Mouse (Mus musculus): Measurements from ENCODE around the gene Hmga1. TPM values are rescaled to one million over a fixed set of nuclear protein-coding genes. Genes with fewer than 3 reads are reported as not detected.

Hmga1 gene
- polyA plus RNA-seq, 1 experiment from 2014 or later = 132 TPM

- DNase-seq (ENCODE audit: low spot score) (no peak), ATAC-seq (no peak)
- H3K27ac ChIP-seq (ENCODE audit: low read depth, low read length) = no peak overlapping the region
- WGBS = 78% methylated on average over 3 of the region's 3 CpGs
- H3K27me3 ChIP-seq (replicated peaks; ENCODE audit: control insufficient read depth, insufficient read depth, low read length) = no peaks in the 10 kb centered on the region
- H3K9ac ChIP-seq (ENCODE audit: low read length) = no peak overlapping the region
- no peak overlapping the region for H3K4me3 ChIP-seq (ENCODE audit: low read depth, low read length)
- H3K36me3 ChIP-seq (ENCODE audit: control insufficient read depth, insufficient read depth, low read length) = no peaks in the 10 kb centered on the region
- no peaks in the 10 kb centered on the region for H3K4me1 ChIP-seq (ENCODE audit: control insufficient read depth, insufficient read depth, low read length)
- no peaks in the 10 kb centered on the region for H3K9me3 ChIP-seq (replicated peaks; ENCODE audit: control insufficient read depth, low read length)
- H3K4me2 ChIP-seq (ENCODE audit: low read length) = no peak overlapping the region
Observed at GRCm38 (mm10) chr17:27541984-27542383, 14.3 kb upstream of the Hmga1 start.

- Histone ChIP-seq H3K27me3 (replicated peaks; ENCODE audit: control insufficient read depth, insufficient read depth, low read length) (no peaks in the 10 kb centered on the region), H3K4me1 (ENCODE audit: control insufficient read depth, insufficient read depth, low read length) (peaks cover 7% of the 10 kb centered on the region), H3K27ac (ENCODE audit: low read depth, low read length) (no peak overlapping the region), H3K9ac (ENCODE audit: low read length) (no peak overlapping the region), H3K4me3 (ENCODE audit: low read depth, low read length) (no peak overlapping the region), H3K36me3 (ENCODE audit: control insufficient read depth, insufficient read depth, low read length) (no peaks in the 10 kb centered on the region), H3K4me2 (ENCODE audit: low read length) (no peak overlapping the region), H3K9me3 (replicated peaks; ENCODE audit: control insufficient read depth, low read length) (no peaks in the 10 kb centered on the region)
- ATAC-seq (no peak), DNase-seq (ENCODE audit: low spot score) (no peak)
- WGBS = 79% methylated on average over 11 of the region's 11 CpGs
Observed at GRCm38 (mm10) chr17:27544551-27544950, 11.7 kb upstream of the Hmga1 start.

GRCm38 (mm10) chr17:27545991-27546390 is 10.3 kb upstream of the Hmga1 start:
- Histone ChIP-seq H3K27ac (ENCODE audit: low read depth, low read length) (no peak overlapping the region), H3K4me2 (ENCODE audit: low read length) (no peak overlapping the region), H3K9ac (ENCODE audit: low read length) (no peak overlapping the region), H3K4me1 (ENCODE audit: control insufficient read depth, insufficient read depth, low read length) (peaks cover 7% of the 10 kb centered on the region), H3K4me3 (ENCODE audit: low read depth, low read length) (no peak overlapping the region), H3K27me3 (replicated peaks; ENCODE audit: control insufficient read depth, insufficient read depth, low read length) (no peaks in the 10 kb centered on the region), H3K9me3 (replicated peaks; ENCODE audit: control insufficient read depth, low read length) (no peaks in the 10 kb centered on the region), H3K36me3 (ENCODE audit: control insufficient read depth, insufficient read depth, low read length) (no peaks in the 10 kb centered on the region)
- whole genome bisulfite sequencing = 55% methylated on average over 12 of the region's 12 CpGs
- DNase-seq (ENCODE audit: low spot score) = no peak
- ATAC-seq = no peak

- DNase-seq (ENCODE audit: low spot score) (no peak), ATAC-seq (no peak)
- no peaks in the 10 kb centered on the region for H3K9me3 ChIP-seq (replicated peaks; ENCODE audit: control insufficient read depth, low read length)
- WGBS = 77% methylated on average over 7 of the region's 7 CpGs
- H3K4me3 ChIP-seq (ENCODE audit: low read depth, low read length) = no peak overlapping the region
- H3K27me3 ChIP-seq (replicated peaks; ENCODE audit: control insufficient read depth, insufficient read depth, low read length) = no peaks in the 10 kb centered on the region
- H3K9ac ChIP-seq (ENCODE audit: low read length) = no peak overlapping the region
- H3K4me1 ChIP-seq (ENCODE audit: control insufficient read depth, insufficient read depth, low read length) = peaks cover 7% of the 10 kb centered on the region
- no peak overlapping the region for H3K27ac ChIP-seq (ENCODE audit: low read depth, low read length)
- no peaks in the 10 kb centered on the region for H3K36me3 ChIP-seq (ENCODE audit: control insufficient read depth, insufficient read depth, low read length)
- no peak overlapping the region for H3K4me2 ChIP-seq (ENCODE audit: low read length)
Observed at GRCm38 (mm10) chr17:27546574-27547085, 9.7 kb upstream of the Hmga1 start.

- Histone ChIP-seq H3K4me2 (ENCODE audit: low read length) (no peak overlapping the region), H3K4me1 (ENCODE audit: control insufficient read depth, insufficient read depth, low read length) (peaks cover 7% of the 10 kb centered on the region), H3K27ac (ENCODE audit: low read depth, low read length) (no peak overlapping the region), H3K4me3 (ENCODE audit: low read depth, low read length) (no peak overlapping the region), H3K36me3 (ENCODE audit: control insufficient read depth, insufficient read depth, low read length) (no peaks in the 10 kb centered on the region), H3K9me3 (replicated peaks; ENCODE audit: control insufficient read depth, low read length) (no peaks in the 10 kb centered on the region), H3K9ac (ENCODE audit: low read length) (no peak overlapping the region), H3K27me3 (replicated peaks; ENCODE audit: control insufficient read depth, insufficient read depth, low read length) (no peaks in the 10 kb centered on the region)
- ATAC-seq (no peak), DNase-seq (ENCODE audit: low spot score) (no peak)
- WGBS = 80% methylated on average over 9 of the region's 9 CpGs
Observed at GRCm38 (mm10) chr17:27547253-27547868, 8.9 kb upstream of the Hmga1 start.

GRCm38 (mm10) chr17:27549234-27549633 is 7.1 kb upstream of the Hmga1 start:
- no peak overlapping the region for H3K27ac ChIP-seq (ENCODE audit: low read depth, low read length)
- DNase-seq (ENCODE audit: low spot score) = peak; percentile 20
- H3K9ac ChIP-seq (ENCODE audit: low read length) = 0 out of 2 replicates have a peak overlapping the region, but pooled peaks have one; percentile 13

GRCm38 (mm10) chr17:27551393-27551940 is 4.8 kb upstream of the Hmga1 start:
- no peak overlapping the region for H3K27ac ChIP-seq (ENCODE audit: low read depth, low read length)
- DNase-seq (ENCODE audit: low spot score) (no peak), ATAC-seq (no peak)
- 58% methylated on average over 10 of the region's 10 CpGs for whole genome bisulfite sequencing
- H3K4me3 ChIP-seq (ENCODE audit: low read depth, low read length) = no peak overlapping the region
- no peaks in the 10 kb centered on the region for H3K27me3 ChIP-seq (replicated peaks; ENCODE audit: control insufficient read depth, insufficient read depth, low read length)
- H3K9me3 ChIP-seq (replicated peaks; ENCODE audit: control insufficient read depth, low read length) = no peaks in the 10 kb centered on the region
- no peak overlapping the region for H3K9ac ChIP-seq (ENCODE audit: low read length)
- H3K4me2 ChIP-seq (ENCODE audit: low read length) = no peak overlapping the region
- no peaks in the 10 kb centered on the region for H3K36me3 ChIP-seq (ENCODE audit: control insufficient read depth, insufficient read depth, low read length)
- H3K4me1 ChIP-seq (ENCODE audit: control insufficient read depth, insufficient read depth, low read length) = peaks cover 10% of the 10 kb centered on the region

More at GRCm38 (mm10) chr17:27549234-27549633, 7.1 kb upstream of the Hmga1 start:
- Histone ChIP-seq H3K27me3 (replicated peaks; ENCODE audit: control insufficient read depth, insufficient read depth, low read length) (no peaks in the 10 kb centered on the region), H3K9me3 (replicated peaks; ENCODE audit: control insufficient read depth, low read length) (no peaks in the 10 kb centered on the region), H3K4me3 (ENCODE audit: low read depth, low read length) (no peak overlapping the region), H3K4me2 (ENCODE audit: low read length) (no peak overlapping the region), H3K36me3 (ENCODE audit: control insufficient read depth, insufficient read depth, low read length) (no peaks in the 10 kb centered on the region), H3K4me1 (ENCODE audit: control insufficient read depth, insufficient read depth, low read length) (peaks cover 7% of the 10 kb centered on the region)
- peak; percentile 54; the same call in 1 of the 2 replicates for ATAC-seq
- WGBS = 37% methylated on average over 8 of the region's 8 CpGs

GRCm38 (mm10) chr17:27552215-27553201 is 3.8 kb upstream of the Hmga1 start:
- Histone ChIP-seq H3K27ac (ENCODE audit: low read depth, low read length) (no peak overlapping the region), H3K4me2 (ENCODE audit: low read length) (no peak overlapping the region), H3K27me3 (replicated peaks; ENCODE audit: control insufficient read depth, insufficient read depth, low read length) (no peaks in the 10 kb centered on the region), H3K4me3 (ENCODE audit: low read depth, low read length) (no peak overlapping the region), H3K9me3 (replicated peaks; ENCODE audit: control insufficient read depth, low read length) (no peaks in the 10 kb centered on the region), H3K36me3 (ENCODE audit: control insufficient read depth, insufficient read depth, low read length) (no peaks in the 10 kb centered on the region), H3K9ac (ENCODE audit: low read length) (no peak overlapping the region), H3K4me1 (ENCODE audit: control insufficient read depth, insufficient read depth, low read length) (peaks cover 10% of the 10 kb centered on the region)
- no peak for ATAC-seq
- 81% methylated on average over 23 of the region's 23 CpGs for WGBS
- DNase-seq (ENCODE audit: low spot score) = no peak

All from forebrain, embryonic 14.5 days (tissue).